Mouse (Mus musculus) neural tube, embryonic 15.5 days (tissue): Measurements from ENCODE around the gene Abraxas2. TPM values are rescaled to one million over a fixed set of nuclear protein-coding genes. Genes with fewer than 3 reads are reported as not detected.

Experiments
- ATAC-seq: fragments of 200-750 bp; cut with Nextera tagmentation; 2 replicates; pipeline ENCODE4 v1.8.0; 2017; ENCODE audit warnings: mild to moderate bottlenecking, moderate TSS enrichment, moderate library complexity; ENCODE audit not compliant: low FRiP score
- H3K27ac ChIP-seq: fragments of 300-500 bp; sonication (generic); replicated peaks from 2 replicates; pipeline ENCODE4 v1.5.1; 2015; ENCODE audit warnings: mild to moderate bottlenecking, inconsistent platforms
- H3K27me3 ChIP-seq: fragments of 300-500 bp; sonication (generic); replicated peaks from 2 replicates; pipeline ENCODE4 v1.6.1; 2015; ENCODE audit warnings: inconsistent platforms
- H3K36me3 ChIP-seq: fragments of 300-500 bp; sonication (generic); 2 replicates; pipeline ENCODE4 v1.6.1; 2015; ENCODE audit warnings: inconsistent platforms
- H3K4me1 ChIP-seq: fragments of 300-500 bp; sonication (generic); 2 replicates; pipeline ENCODE4 v1.6.1; 2015; ENCODE audit warnings: inconsistent platforms
- H3K4me2 ChIP-seq: fragments of 300-500 bp; sonication (generic); 2 replicates; pipeline ENCODE4 v1.6.1; 2015; ENCODE audit warnings: inconsistent platforms, mild to moderate bottlenecking, moderate library complexity
- H3K4me3 ChIP-seq: fragments of 300-500 bp; sonication (generic); replicated peaks from 2 replicates; pipeline ENCODE4 v1.5.1; 2015; ENCODE audit warnings: mild to moderate bottlenecking, inconsistent platforms
- H3K9ac ChIP-seq: fragments of 300-500 bp; sonication (generic); replicated peaks from 2 replicates; pipeline ENCODE4 v1.6.1; 2015; ENCODE audit warnings: mild to moderate bottlenecking, inconsistent platforms
- H3K9me3 ChIP-seq: fragments of 300-500 bp; sonication (generic); replicated peaks from 2 replicates; pipeline ENCODE4 v1.6.1; 2016; ENCODE audit warnings: inconsistent platforms
- WGBS: fragments of 180-500 bp; shearing (Covaris S2); methylation state at CpG from one replicate; pipeline ENCODE4 v1.1.7; 2015; ENCODE audit warnings: mixed read lengths; 5-methylcytosine and 5-hydroxymethylcytosine counted together
- polyA plus RNA-seq: library from polyadenylated mRNA; unstranded; fragments of >200 nt; fragmentation: Nextera tagmentation; extraction: Ambion mirVana; gene quantifications from 2 replicates; pipeline ENCODE4 v1.2.1, GENCODE M21; 2015

Gene Abraxas2
- polyA plus RNA-seq, 1 experiment from 2014 or later: 34.5 TPM

DNA sequence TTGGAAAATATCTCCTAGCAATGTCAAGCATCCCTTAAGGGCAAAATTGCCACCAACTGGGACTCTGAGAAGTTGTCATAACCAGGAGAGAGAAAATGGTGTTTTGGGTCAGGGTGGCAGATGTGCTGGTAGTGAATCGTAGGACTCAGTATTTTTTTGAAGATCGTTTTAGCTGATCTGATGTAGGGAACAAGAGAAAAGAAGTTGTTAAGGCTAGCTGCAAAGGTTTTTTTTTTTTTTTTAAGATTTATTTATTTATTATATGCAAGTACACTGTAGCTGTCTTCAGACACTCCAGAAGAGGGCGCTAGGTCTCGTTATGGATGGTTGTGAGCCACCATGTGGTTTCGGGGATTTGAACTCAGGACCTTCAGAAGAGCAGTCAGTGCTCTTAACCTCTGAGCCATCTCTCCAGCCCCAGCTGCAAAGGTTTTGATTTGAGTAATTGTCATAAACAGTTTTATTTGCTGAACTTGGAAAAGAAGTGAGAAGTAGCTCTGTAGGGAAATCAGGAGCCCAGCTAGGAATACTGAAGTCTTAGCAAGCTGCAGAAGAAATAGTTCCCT lies 899 bp upstream of the Abraxas2 start:
- peaks cover 26% of the 10 kb centered on the region for H3K4me1 ChIP-seq
- no peak overlapping the region for H3K9ac ChIP-seq
- no peak for ATAC-seq
- H3K4me2 ChIP-seq: no peak overlapping the region
- no peaks in the 10 kb centered on the region for H3K27me3 ChIP-seq
- H3K4me3 ChIP-seq: no peak overlapping the region
- H3K27ac ChIP-seq: no peak overlapping the region
- WGBS: 71% methylated on average over 5 of the region's 5 CpGs
- no peaks in the 10 kb centered on the region for H3K36me3 ChIP-seq
- no peaks in the 10 kb centered on the region for H3K9me3 ChIP-seq

DNA sequence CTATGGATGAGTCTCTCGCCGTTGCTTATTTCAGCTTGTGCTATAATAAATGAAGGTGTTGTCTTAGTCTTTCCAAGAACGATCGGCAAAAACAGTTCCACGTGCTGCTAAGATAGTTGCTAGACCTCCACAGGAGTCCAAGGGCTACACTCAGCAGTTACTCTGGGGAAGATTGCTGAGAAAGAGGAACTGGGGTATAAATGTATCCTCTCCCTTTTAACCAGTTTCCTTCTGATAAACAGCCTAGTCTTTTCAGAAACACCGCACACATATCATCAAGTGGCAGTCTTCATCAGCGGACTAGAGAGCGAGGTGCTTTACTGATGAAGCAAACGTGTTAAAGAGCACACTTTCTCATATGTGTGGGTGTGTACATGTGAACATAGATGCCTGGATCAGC lies 7.3 kb downstream of the Abraxas2 start:
- peaks cover 7% of the 10 kb centered on the region; the same call in 1 of the 2 replicates for H3K4me1 ChIP-seq
- no peak overlapping the region for H3K4me2 ChIP-seq
- H3K36me3 ChIP-seq: peaks cover 51% of the 10 kb centered on the region
- no peak overlapping the region for H3K4me3 ChIP-seq
- H3K9ac ChIP-seq: no peak overlapping the region
- H3K27ac ChIP-seq: no peak overlapping the region
- H3K27me3 ChIP-seq: no peaks in the 10 kb centered on the region
- no peak for ATAC-seq
- 92% methylated on average over 9 of the region's 9 CpGs for WGBS
- H3K9me3 ChIP-seq: no peaks in the 10 kb centered on the region

DNA sequence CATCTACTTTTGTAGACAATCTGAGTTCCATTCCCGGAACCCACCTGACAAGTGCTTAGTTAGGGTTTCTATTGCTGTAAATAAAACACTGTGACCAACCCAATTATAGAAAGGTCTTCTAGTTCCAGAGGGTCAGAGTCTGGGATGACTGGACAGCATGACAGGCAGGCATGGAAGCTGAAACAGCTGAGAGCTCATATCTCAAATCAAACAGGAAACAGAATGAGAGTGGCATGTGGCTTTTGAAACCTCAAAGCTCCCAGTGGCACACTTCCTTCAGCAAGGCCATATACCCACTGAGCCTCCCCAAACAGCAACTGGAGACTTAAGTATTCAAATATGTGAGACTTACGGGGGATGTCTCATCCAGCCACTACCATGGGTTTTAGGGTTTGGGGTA lies 14.0 kb downstream of the Abraxas2 start:
- peaks cover 85% of the 10 kb centered on the region for H3K36me3 ChIP-seq
- H3K4me1 ChIP-seq: no peaks in the 10 kb centered on the region
- H3K4me3 ChIP-seq: no peak overlapping the region
- no peaks in the 10 kb centered on the region for H3K27me3 ChIP-seq
- no peak for ATAC-seq
- no peaks in the 10 kb centered on the region for H3K9me3 ChIP-seq
- WGBS: 90% methylated on average over 2 of the region's 2 CpGs
- no peak overlapping the region for H3K4me2 ChIP-seq
- H3K27ac ChIP-seq: no peak overlapping the region
- no peak overlapping the region for H3K9ac ChIP-seq

DNA sequence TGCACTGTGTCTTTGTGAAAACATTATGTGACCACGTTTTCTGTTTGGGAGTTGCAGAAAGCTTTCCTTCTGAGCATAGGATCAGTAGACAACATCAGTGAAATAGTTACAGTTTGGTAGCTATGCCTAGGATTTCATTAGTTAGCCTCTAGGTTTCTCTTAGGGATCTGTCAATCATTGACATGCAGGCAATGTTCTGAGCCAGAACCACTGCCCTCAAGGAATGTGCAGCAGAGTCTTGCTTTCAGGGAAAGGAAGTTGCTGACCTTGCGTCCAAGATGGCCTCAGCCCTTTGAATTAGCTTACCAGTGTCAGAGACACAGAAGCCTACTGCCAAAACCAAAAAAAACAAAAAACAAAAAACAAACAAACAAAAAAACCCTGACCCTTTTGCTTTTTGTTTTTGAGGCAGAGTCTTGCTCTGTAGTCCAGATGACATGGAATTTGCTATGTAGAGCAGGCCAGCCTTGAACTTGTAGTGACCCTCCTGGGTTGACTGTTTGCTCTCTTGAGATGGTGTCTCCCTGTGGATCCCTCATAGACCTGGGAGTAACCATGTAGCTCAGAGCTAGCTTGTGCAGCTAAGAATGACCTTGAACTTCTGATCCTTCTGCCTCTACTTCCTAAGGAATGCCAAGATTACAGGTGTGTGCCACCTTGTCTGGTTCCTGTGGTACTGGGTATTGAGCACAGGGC lies 16.5 kb downstream of the Abraxas2 start:
- Histone ChIP-seq H3K4me3 (no peak overlapping the region), H3K4me2 (no peak overlapping the region), H3K27me3 (no peaks in the 10 kb centered on the region), H3K4me1 (no peaks in the 10 kb centered on the region), H3K36me3 (peaks cover 86% of the 10 kb centered on the region), H3K27ac (no peak overlapping the region), H3K9me3 (no peaks in the 10 kb centered on the region), H3K9ac (no peak overlapping the region)
- WGBS: 93% methylated on average over 2 of the region's 2 CpGs
- no peak for ATAC-seq

DNA sequence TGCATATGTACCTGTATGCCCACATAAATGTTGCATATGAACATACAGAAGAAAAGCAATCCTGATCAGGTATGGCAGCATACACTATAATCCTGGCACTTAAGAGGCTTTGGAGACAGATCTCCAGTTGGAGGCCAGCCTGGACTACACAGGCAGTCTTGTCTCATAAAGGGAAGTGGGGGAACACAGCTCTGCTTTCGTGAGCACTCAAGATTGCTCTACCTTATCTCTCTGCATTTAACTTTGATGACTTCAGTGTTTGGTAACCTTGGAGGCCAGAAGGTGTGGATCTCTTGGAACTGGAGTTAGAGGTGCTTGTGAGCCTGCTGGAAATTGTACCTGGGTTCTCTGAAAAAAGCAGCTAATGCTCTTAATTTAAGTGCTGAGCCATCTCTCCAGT lies 21.3 kb downstream of the Abraxas2 start:
- WGBS: 92% methylated on average over 1 of the region's 1 CpGs
- peaks cover 88% of the 10 kb centered on the region for H3K36me3 ChIP-seq
- ATAC-seq: no peak

DNA sequence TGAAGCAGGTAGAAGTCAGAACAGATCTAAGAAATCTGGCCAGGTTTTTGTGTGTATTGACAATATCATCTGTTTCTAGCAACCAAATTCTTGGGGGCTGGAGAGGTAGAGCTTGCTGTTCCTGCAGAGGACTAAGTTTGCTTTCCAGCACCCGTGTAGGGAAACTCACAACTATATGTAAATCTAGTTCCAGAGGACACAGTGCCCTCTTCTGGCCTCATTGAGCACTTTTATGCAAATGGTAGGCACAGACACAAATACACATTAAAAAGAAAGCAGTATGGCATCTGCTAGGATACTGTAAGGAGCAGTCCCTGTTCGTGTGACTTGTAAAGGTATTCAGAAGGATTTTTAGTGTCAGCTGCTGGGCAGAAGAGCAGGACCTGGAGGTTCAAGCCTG lies 23.3 kb downstream of the Abraxas2 start:
- Histone ChIP-seq H3K9ac (no peak overlapping the region), H3K4me3 (no peak overlapping the region), H3K27ac (no peak overlapping the region), H3K4me1 (no peaks in the 10 kb centered on the region), H3K27me3 (no peaks in the 10 kb centered on the region), H3K4me2 (no peak overlapping the region), H3K9me3 (no peaks in the 10 kb centered on the region), H3K36me3 (peaks cover 67% of the 10 kb centered on the region)
- ATAC-seq: no peak
- WGBS: 75% methylated on average over 2 of the region's 2 CpGs

More for the DNA sequence above, 21.3 kb downstream of the Abraxas2 start:
- Histone ChIP-seq H3K27ac (no peak overlapping the region), H3K4me2 (no peak overlapping the region), H3K4me3 (no peak overlapping the region), H3K9ac (no peak overlapping the region), H3K4me1 (no peaks in the 10 kb centered on the region), H3K9me3 (no peaks in the 10 kb centered on the region), H3K27me3 (no peaks in the 10 kb centered on the region)

DNA sequence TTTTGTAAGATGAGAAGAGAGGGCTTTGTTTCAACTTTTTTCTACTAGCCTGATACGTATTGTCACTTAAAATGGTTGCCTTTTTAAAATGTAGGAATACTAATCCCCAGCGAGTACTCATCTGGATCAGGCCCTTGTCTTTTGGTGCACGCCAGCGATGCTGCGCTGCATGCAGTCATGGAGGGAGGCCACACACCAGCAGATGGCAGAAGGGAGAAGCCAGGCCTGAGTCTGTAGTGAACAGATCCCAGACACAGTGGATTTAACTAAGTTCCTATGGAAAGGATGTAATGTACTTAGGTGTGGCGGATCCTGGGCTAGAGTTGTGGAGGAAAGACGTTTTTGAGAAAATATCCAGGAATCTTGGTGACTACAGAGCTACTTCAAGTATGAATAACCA lies 25.0 kb downstream of the Abraxas2 start:
- H3K9ac ChIP-seq: no peak overlapping the region
- H3K4me3 ChIP-seq: no peak overlapping the region
- H3K9me3 ChIP-seq: no peaks in the 10 kb centered on the region
- H3K27ac ChIP-seq: no peak overlapping the region
- no peaks in the 10 kb centered on the region for H3K27me3 ChIP-seq
- 94% methylated on average over 7 of the region's 7 CpGs for WGBS
- peaks cover 54% of the 10 kb centered on the region for H3K36me3 ChIP-seq
- no peak for ATAC-seq
- no peaks in the 10 kb centered on the region for H3K4me1 ChIP-seq
- H3K4me2 ChIP-seq: no peak overlapping the region

DNA sequence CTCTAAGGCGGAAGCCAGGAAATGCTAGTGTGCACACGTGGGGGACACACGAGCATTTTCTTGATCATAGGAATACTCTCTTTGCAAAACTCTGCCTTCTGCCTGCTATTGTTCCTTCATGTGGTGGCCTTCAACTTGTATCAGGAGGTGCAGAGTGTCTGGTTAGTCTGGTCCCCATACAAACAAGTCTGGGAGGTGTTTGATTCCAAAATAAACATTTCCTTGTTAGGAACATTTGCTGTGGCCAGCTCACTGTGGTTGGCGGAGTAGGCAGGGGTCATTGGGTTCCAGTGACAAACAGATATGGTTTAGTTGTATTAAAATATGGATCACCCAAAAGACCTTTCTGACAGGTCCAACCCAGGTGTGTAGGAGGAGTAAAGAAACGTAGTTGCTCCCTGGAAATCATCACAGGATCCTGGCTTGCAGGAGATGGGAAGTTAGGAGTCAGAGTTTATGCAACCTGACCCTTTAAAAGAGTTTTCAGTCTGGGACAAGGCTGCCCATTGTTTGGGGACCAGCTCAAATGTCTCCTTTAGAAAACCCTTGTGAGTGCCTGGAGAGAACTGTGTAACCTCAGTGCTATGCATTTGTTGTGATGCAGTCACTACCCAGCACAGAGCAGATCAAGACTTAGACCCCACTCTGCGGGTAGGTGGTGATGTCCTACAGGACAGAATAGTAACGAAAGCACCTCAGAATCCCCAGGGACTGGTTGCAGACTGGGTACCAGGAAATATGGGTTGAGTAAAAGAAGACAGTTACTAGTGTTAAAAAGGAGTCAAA lies 28.2 kb downstream of the Abraxas2 start:
- no peak overlapping the region for H3K27ac ChIP-seq
- H3K4me1 ChIP-seq: no peaks in the 10 kb centered on the region
- H3K36me3 ChIP-seq: peaks cover 26% of the 10 kb centered on the region
- no peak overlapping the region for H3K9ac ChIP-seq
- no peak overlapping the region for H3K4me2 ChIP-seq
- no peaks in the 10 kb centered on the region for H3K9me3 ChIP-seq
- WGBS: 80% methylated on average over 7 of the region's 7 CpGs
- no peak overlapping the region for H3K4me3 ChIP-seq
- no peak for ATAC-seq
- no peaks in the 10 kb centered on the region for H3K27me3 ChIP-seq

DNA sequence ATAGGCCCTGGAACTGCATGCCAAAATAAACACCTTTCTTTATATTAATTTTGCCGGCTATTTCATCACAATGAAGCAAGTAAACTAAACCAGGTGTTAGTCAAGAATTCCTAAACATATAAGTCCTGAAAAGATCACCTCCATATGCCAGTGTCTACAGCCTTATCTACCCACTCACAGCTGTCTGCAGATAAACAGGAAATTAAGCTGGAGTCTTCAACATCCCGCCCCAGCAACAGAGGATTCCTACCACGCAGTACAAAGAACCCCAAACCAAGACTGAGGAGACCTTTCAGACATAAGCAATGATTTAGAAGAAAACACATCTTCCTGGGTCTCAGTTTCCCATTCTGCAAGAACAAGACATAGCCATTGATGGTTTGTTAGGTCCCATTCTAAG lies 29.0 kb downstream of the Abraxas2 start:
- ATAC-seq: no peak
- no peaks in the 10 kb centered on the region for H3K27me3 ChIP-seq
- no peaks in the 10 kb centered on the region for H3K4me1 ChIP-seq
- no peak overlapping the region for H3K9ac ChIP-seq
- 87% methylated on average over 3 of the region's 3 CpGs for WGBS
- H3K9me3 ChIP-seq: no peaks in the 10 kb centered on the region
- H3K4me2 ChIP-seq: no peak overlapping the region
- H3K36me3 ChIP-seq: peaks cover 18% of the 10 kb centered on the region
- no peak overlapping the region for H3K4me3 ChIP-seq
- no peak overlapping the region for H3K27ac ChIP-seq

DNA sequence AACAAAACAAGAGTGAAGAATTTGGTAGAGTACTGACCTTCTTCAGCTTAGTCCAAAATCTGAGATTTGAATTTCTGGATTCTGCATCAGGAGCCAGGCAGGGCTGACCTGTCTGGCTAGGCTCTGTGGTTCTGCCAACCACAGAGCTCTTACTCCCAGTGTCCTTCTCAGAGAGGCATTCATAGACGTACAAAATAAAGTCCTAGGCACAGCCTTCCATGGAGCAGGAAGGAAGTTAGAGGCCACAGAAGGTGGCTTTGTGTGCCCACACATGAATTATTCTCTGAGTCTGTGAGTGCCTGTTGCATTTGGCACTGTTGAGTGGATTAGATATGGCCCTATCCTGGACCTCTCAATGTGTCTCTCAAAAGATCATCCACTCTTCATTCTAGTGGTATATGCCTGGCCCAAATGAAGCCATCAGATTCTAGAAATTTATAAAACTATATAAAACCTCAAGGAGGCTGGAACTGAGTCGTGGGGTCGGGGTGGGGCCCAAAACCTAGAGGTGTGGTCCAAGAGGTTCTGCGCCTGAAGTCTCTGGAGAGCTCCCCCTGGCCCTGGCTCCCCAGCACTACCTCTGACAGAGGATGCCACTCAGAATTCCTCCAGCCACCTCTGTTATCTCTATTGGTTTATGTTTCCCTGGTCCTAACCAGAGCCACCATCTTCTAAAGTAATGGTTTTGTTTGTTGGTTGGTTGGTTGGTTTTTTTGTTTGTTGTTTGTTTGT lies 29.7 kb downstream of the Abraxas2 start:
- 62% methylated on average over 4 of the region's 4 CpGs for WGBS
- no peaks in the 10 kb centered on the region for H3K9me3 ChIP-seq
- ATAC-seq: no peak

DNA sequence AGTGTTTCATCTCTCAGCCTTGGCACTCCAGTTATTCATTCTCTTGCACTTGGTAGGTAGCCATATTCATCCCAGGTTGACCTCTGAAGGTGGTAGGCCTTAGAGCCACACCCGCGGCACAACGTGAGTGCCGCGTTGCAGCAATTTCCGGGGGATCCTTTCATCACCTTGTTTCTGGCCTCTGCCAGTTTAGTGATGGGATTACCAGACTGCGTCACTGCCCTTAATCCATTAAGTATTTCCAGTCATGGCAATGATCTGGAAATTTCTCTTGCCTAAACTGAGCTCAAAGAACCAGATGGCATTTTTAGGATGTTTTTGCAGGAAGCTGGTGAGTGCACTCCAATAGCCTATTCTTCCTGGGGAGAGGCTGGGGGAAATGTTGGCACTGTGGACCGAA lies 30.7 kb downstream of the Abraxas2 start:
- H3K4me1 ChIP-seq: no peaks in the 10 kb centered on the region
- H3K4me2 ChIP-seq: no peak overlapping the region
- H3K4me3 ChIP-seq: no peak overlapping the region
- no peak overlapping the region for H3K27ac ChIP-seq
- no peak overlapping the region for H3K9ac ChIP-seq
- no peak for ATAC-seq
- H3K9me3 ChIP-seq: no peaks in the 10 kb centered on the region
- 96% methylated on average over 8 of the region's 8 CpGs for WGBS
- H3K36me3 ChIP-seq: peaks cover 1% of the 10 kb centered on the region
- no peaks in the 10 kb centered on the region for H3K27me3 ChIP-seq

More for the DNA sequence above, 29.7 kb downstream of the Abraxas2 start:
- H3K4me2 ChIP-seq: no peak overlapping the region
- H3K27ac ChIP-seq: no peak overlapping the region
- H3K9ac ChIP-seq: no peak overlapping the region
- H3K27me3 ChIP-seq: no peaks in the 10 kb centered on the region
- H3K4me1 ChIP-seq: no peaks in the 10 kb centered on the region
- peaks cover 11% of the 10 kb centered on the region for H3K36me3 ChIP-seq
- no peak overlapping the region for H3K4me3 ChIP-seq
